Mouse (Mus musculus): ENCODE data around the gene Ankfy1. TPM values are rescaled to one million over a fixed set of nuclear protein-coding genes. Genes with fewer than 3 reads are reported as not detected.
"Not testable (repeated sequence)": the region's sequence is repeated elsewhere in the genome, so short reads cannot be mapped to it uniquely, and the experiment has no call there.

The Ankfy1 gene
- polyA plus RNA-seq, 1 experiment from 2014 or later = 24.6 TPM

DNA sequence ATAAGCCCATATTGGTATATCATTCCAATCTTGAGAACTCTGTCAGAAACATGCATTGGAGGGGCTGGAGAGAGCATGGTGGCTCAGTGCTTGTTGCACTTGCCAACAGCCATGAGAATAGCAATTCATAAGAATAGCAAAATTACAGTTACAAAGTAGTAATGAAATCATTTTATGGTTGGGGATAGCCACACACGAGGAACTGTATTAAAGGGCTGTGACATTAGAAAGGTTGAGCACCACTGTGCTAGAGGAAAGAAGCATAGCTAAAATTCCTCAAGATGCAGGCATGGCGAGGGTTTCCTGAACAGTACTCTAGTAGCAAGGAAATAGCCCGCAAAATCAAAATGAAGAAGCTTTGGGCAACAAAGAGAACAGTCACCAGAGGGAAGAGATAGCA lies 43.9 kb downstream of the Ankfy1 start:
- Histone ChIP-seq H3K4me1 (no peaks in the 10 kb centered on the region), H3K36me3 (peaks cover 80% of the 10 kb centered on the region), H3K27ac (replicated peaks) (no peak overlapping the region), H3K9me3 (replicated peaks) (no peaks in the 10 kb centered on the region), H3K4me3 (no peak overlapping the region), H3K27me3 (ENCODE audit: low read depth, poor library complexity, severe bottlenecking) (no peaks in the 10 kb centered on the region)
- no peak for DNase-seq (ENCODE audit: low spot score)
- 91% methylated on average over 3 of the region's 3 CpGs for WGBS

DNA sequence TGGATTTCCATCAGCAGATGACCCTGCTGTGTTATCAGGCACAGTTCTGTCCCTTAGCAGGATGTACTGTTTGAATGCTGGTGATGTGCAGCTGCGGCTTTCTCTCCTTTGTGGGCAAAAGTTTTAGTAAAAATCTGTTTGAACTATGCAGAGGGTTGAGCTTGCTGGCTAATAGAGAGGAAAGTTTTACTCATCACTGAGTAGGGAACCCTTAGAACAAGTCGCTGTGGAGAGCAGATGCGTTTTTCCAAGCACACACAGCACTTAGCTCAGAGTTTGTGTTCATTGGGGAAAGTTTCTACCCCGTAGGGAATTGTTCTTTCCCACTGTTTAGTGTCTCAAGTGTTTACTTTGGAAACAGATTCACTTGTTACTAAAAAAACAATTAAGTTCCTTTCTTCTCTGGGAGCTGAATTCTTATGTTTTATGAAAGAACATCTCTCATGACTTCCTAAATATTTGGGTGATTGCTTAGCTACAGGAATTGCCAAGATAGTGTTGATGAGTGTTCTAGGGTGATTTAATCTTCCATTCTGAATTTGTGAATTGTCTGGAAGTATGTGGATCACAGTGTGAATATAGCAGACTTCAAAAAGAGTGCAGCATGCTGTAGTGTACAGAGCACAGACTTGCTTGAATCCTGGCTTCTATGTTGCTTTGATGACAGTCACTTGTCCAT lies 45.2 kb downstream of the Ankfy1 start:
- no peak for DNase-seq (ENCODE audit: low spot score)
- peaks cover 80% of the 10 kb centered on the region for H3K36me3 ChIP-seq
- no peaks in the 10 kb centered on the region for H3K27me3 ChIP-seq (ENCODE audit: low read depth, poor library complexity, severe bottlenecking)

DNA sequence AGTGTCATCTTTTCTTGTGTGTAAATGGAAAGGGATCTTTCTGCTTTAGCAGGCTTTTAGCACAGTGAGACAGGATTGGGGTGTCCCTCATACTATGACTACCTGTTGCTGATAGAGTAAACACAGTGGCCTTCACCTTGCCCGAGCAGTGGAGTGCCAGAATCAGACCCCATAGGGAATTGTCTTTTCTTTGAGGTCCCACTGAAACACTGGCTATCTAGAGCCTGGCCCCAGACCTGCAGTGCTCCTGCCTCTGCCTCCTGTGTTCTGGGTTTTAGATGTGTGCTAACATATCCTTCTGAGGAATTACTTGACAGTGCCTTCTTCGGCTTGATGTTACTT lies 45.7 kb downstream of the Ankfy1 start:
- Histone ChIP-seq H3K27ac (replicated peaks) (no peak overlapping the region), H3K27me3 (ENCODE audit: low read depth, poor library complexity, severe bottlenecking) (no peaks in the 10 kb centered on the region), H3K9me3 (replicated peaks) (no peaks in the 10 kb centered on the region), H3K4me3 (no peak overlapping the region), H3K36me3 (peaks cover 80% of the 10 kb centered on the region), H3K4me1 (no peaks in the 10 kb centered on the region)
- WGBS = 81% methylated on average over 2 of the region's 2 CpGs
- DNase-seq (ENCODE audit: low spot score) = no peak

More for the DNA sequence above, 45.2 kb downstream of the Ankfy1 start:
- H3K9me3 ChIP-seq (replicated peaks) = no peaks in the 10 kb centered on the region
- H3K4me1 ChIP-seq = no peaks in the 10 kb centered on the region
- no peak overlapping the region for H3K4me3 ChIP-seq
- H3K27ac ChIP-seq (replicated peaks) = no peak overlapping the region
- 82% methylated on average over 4 of the region's 4 CpGs for WGBS

DNA sequence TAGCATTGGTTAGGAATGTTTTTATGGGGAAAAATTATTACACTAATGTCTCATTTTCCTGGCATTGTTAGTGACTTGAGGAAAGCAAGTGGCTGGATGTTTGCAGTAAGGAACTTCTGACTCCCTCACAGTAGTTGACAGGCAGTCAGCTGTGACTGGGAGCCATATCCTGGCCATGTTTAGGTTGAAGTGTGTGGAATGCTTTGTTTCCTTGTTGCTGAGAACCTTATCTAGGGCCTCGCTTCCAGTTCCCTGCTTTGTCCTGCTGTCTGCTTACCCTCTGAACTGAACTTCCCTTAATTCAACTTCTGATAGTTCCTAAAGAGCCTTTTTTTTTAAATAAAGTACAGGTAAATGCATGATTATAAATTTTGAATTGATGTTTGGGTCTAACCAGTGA lies 46.5 kb downstream of the Ankfy1 start:
- no peak for DNase-seq (ENCODE audit: low spot score)
- Histone ChIP-seq H3K4me1 (no peaks in the 10 kb centered on the region), H3K4me3 (no peak overlapping the region), H3K27me3 (ENCODE audit: low read depth, poor library complexity, severe bottlenecking) (no peaks in the 10 kb centered on the region), H3K36me3 (peaks cover 80% of the 10 kb centered on the region), H3K27ac (replicated peaks) (no peak overlapping the region), H3K9me3 (replicated peaks) (no peaks in the 10 kb centered on the region)
- WGBS = 61% methylated on average over 1 of the region's 1 CpGs

DNA sequence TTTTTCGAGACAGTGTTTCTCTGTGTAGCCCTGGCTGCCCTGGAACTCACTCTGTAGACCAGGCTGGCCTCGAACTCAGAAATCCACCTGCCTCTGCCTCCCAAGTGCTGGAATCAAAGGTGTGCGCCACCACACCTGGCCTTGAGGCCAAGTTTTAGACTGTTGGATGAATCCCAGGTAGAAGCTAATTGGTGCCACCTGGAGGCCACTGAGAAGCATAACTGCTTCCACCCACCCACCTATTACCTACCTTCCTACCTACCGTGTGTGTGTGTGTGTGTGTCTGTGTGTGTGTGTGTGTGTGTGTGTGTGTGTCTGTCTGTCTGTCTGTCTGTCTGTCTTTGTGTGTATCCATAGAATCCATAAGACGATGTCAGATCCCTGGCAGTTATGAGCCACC lies 47.7 kb downstream of the Ankfy1 start:
- H3K27ac ChIP-seq (replicated peaks); H3K9me3 ChIP-seq (replicated peaks); DNase-seq (ENCODE audit: low spot score); H3K27me3 ChIP-seq (ENCODE audit: low read depth, poor library complexity, severe bottlenecking); H3K4me3 ChIP-seq; H3K4me1 ChIP-seq: not testable (repeated sequence)
- 95% methylated on average over 5 of the region's 5 CpGs for WGBS
- H3K36me3 ChIP-seq = peaks cover 78% of the 10 kb centered on the region

DNA sequence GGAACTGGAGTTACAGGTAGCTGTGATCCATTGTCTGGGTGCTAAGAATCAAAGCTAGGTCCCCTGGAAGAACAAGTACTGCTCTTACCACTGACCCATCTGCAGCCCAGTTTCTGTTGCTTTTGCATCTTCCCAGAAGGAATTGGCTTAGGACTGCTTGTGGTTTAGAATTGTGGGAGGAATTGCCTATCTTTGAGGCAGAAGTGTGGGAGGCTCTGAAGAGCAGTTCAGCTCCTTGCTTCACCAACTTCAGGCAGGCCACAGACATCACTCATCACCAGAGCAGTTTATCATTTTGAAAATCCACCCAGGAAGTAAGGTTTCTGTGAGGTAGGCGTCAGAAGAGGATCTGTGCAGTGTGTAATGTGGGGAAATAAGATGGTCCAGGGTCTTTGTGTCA lies 49.2 kb downstream of the Ankfy1 start:
- Histone ChIP-seq H3K27ac (replicated peaks) (no peak overlapping the region), H3K4me1 (no peaks in the 10 kb centered on the region), H3K36me3 (peaks cover 77% of the 10 kb centered on the region), H3K9me3 (replicated peaks) (no peaks in the 10 kb centered on the region), H3K4me3 (no peak overlapping the region), H3K27me3 (ENCODE audit: low read depth, poor library complexity, severe bottlenecking) (no peaks in the 10 kb centered on the region)
- no peak for DNase-seq (ENCODE audit: low spot score)
- WGBS = 83% methylated on average over 1 of the region's 1 CpGs

DNA sequence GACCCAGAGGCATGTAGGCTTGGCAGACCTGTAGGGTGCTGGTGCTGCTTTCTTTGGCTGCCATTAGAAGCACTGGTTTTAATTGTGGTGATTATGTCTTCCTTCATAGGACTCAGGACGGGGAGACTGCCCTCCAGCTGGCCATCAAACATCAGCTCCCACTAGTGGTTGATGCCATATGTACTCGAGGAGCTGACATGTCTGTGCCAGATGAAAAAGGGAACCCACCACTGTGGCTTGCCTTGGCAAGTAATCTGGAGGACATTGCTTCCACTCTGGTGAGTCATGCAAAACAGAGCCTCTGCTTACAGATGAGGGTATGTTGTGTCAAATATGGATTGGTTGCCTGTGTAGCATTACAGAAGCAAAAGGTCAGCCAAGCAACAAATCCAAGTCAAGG lies 62.1 kb downstream of the Ankfy1 start:
- no peak for DNase-seq (ENCODE audit: low spot score)
- Histone ChIP-seq H3K27me3 (ENCODE audit: low read depth, poor library complexity, severe bottlenecking) (no peaks in the 10 kb centered on the region), H3K27ac (replicated peaks) (no peak overlapping the region), H3K9me3 (replicated peaks) (no peaks in the 10 kb centered on the region), H3K36me3 (peaks cover 99% of the 10 kb centered on the region), H3K4me1 (no peaks in the 10 kb centered on the region), H3K4me3 (no peak overlapping the region)
- WGBS = 58% methylated on average over 2 of the region's 2 CpGs

DNA sequence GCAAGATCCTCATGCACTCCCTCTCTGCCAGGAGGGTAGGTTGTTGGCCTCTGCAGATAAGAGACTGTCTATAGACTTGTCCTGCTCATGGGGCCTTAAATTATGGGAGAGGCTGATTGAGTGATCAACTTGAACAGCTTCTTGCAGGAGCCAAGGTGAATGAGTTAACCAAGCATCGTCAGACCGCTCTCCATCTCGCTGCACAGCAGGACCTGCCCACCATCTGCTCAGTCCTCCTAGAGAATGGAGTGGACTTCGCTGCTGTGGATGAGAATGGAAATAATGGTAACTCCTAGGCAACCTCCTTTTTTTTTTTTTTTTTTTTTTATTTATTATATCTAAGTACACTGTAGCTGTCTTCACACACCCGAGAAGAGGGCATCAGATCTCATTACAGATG lies 68.5 kb downstream of the Ankfy1 start:
- no peaks in the 10 kb centered on the region for H3K27me3 ChIP-seq (ENCODE audit: low read depth, poor library complexity, severe bottlenecking)
- H3K4me1 ChIP-seq = no peaks in the 10 kb centered on the region
- no peak overlapping the region for H3K27ac ChIP-seq (replicated peaks)
- peaks cover 98% of the 10 kb centered on the region for H3K36me3 ChIP-seq
- H3K4me3 ChIP-seq = no peak overlapping the region
- DNase-seq (ENCODE audit: low spot score) = no peak
- WGBS = 94% methylated on average over 5 of the region's 5 CpGs
- no peaks in the 10 kb centered on the region for H3K9me3 ChIP-seq (replicated peaks)

DNA sequence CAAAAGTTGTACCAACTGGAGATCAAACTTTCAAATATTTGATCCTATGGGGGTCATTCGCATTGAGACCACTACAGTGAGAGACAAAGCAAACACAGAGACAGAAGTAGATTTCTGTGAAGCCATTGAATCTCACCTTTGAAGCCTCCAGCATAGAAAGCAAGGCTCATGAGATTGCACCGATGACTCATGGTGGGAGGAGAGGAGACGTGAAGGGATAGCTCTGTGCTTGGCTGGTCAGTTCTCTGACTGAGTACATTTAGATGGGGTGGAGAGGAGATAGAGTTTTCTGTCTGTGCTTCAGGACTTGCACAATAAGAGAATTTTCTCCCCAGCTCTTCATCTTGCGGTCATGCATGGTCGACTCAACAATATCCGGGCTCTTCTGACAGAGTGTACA lies 69.8 kb downstream of the Ankfy1 start:
- 94% methylated on average over 6 of the region's 6 CpGs for WGBS
- H3K27ac ChIP-seq (replicated peaks) = no peak overlapping the region
- H3K27me3 ChIP-seq (ENCODE audit: low read depth, poor library complexity, severe bottlenecking) = no peaks in the 10 kb centered on the region
- DNase-seq (ENCODE audit: low spot score) = no peak
- H3K36me3 ChIP-seq = peaks cover 98% of the 10 kb centered on the region
- no peaks in the 10 kb centered on the region for H3K4me1 ChIP-seq
- no peaks in the 10 kb centered on the region for H3K9me3 ChIP-seq (replicated peaks)
- H3K4me3 ChIP-seq = no peak overlapping the region

DNA sequence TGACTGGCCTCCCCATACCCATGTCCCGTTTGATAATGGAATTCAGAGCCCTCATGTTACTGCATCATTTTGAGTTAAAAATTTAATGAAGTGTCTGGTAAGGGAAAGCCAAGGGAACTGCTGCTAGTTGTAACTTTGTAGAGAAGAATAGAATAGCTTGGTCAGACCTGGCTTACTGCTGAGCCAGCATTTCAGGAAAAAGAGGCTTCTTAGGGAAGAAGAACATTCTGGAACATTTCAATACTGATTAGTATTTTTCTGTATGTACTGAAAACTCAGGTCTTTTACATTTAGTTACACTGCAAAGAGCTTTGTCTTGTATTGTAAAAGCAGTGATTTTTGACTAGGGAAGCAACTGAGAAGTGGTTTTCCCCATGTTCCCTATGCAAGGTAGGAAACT lies 71.0 kb downstream of the Ankfy1 start:
- DNase-seq (ENCODE audit: low spot score) = no peak
- 90% methylated on average over 1 of the region's 1 CpGs for WGBS
- Histone ChIP-seq H3K36me3 (peaks cover 91% of the 10 kb centered on the region), H3K27me3 (ENCODE audit: low read depth, poor library complexity, severe bottlenecking) (no peaks in the 10 kb centered on the region), H3K27ac (replicated peaks) (no peak overlapping the region), H3K9me3 (replicated peaks) (no peaks in the 10 kb centered on the region), H3K4me3 (no peak overlapping the region), H3K4me1 (no peaks in the 10 kb centered on the region)

DNA sequence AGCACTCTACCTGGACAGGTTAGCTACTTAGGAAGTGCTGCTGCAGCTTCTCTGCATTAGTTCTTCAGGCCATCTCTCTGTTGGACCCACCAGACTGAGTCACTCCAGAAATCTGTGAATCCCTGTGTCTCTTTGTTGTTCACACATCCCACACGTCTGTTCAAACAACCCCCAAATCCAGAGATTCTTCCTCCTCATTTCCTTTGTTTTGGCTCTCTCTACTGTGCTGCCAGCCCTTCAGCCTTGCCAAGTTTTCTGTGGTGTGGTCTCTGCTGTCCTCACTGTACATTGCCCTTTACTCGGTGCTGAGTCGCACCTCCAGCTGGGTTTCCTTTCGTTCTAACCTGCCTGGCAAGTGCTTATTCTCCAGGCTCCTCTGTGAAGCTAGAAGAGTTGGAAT lies 74.5 kb downstream of the Ankfy1 start:
- Histone ChIP-seq H3K4me1 (no peaks in the 10 kb centered on the region), H3K4me3 (no peak overlapping the region), H3K27ac (replicated peaks) (no peak overlapping the region), H3K36me3 (peaks cover 85% of the 10 kb centered on the region), H3K9me3 (replicated peaks) (no peaks in the 10 kb centered on the region), H3K27me3 (ENCODE audit: low read depth, poor library complexity, severe bottlenecking) (no peaks in the 10 kb centered on the region)
- DNase-seq (ENCODE audit: low spot score) = no peak
- 91% methylated on average over 4 of the region's 4 CpGs for WGBS

DNA sequence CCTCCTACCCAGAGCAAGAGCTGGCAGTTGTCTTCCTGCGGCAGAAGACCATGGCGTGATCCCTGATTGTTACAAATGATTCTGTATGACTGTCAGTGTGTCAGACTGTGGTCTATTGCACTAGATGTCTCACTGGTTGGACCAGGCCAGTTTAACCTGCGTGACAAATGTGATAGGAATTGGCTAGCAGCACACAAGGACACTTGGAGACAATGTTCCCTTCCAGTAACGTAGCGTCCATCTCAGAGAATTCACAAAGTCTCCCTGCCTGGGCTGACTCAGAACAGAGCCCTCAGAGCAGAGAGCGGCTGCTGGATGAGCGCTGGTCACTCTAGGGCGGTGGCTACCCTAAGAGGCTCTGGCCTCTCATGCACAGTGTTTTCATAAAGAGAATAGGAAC lies 77.9 kb downstream of the Ankfy1 start:
- DNase-seq (ENCODE audit: low spot score) = no peak
- Histone ChIP-seq H3K4me3 (no peak overlapping the region), H3K27me3 (ENCODE audit: low read depth, poor library complexity, severe bottlenecking) (no peaks in the 10 kb centered on the region), H3K9me3 (replicated peaks) (no peaks in the 10 kb centered on the region), H3K27ac (replicated peaks) (no peak overlapping the region), H3K4me1 (no peaks in the 10 kb centered on the region), H3K36me3 (peaks cover 64% of the 10 kb centered on the region)
- WGBS = 92% methylated on average over 8 of the region's 8 CpGs

DNA sequence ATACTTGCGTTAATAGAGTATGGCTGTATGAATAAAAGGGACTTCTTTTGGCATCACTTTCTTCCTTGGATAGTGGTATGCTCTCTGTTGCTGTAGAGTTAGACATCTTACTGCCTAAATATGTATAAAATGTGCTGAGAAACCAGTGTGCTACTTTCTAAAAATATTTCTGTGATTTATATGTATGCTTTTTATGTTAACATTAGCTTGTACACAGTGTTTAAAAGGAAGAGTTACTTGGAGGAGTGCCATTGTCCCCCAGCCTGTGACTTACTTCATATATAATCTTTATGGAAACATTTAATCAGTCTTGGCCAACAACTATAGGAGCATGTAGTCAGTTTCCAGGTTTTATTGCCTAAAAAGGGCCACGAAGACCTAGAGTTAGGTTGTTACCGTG lies 79.3 kb downstream of the Ankfy1 start:
- H3K4me3 ChIP-seq = no peak overlapping the region
- peaks cover 4% of the 10 kb centered on the region; the same call in 1 of the 2 replicates for H3K4me1 ChIP-seq
- H3K9me3 ChIP-seq (replicated peaks) = no peaks in the 10 kb centered on the region
- no peaks in the 10 kb centered on the region for H3K27me3 ChIP-seq (ENCODE audit: low read depth, poor library complexity, severe bottlenecking)
- H3K27ac ChIP-seq (replicated peaks) = no peak overlapping the region
- WGBS = 95% methylated on average over 3 of the region's 3 CpGs
- H3K36me3 ChIP-seq = peaks cover 51% of the 10 kb centered on the region
- no peak for DNase-seq (ENCODE audit: low spot score)

DNA sequence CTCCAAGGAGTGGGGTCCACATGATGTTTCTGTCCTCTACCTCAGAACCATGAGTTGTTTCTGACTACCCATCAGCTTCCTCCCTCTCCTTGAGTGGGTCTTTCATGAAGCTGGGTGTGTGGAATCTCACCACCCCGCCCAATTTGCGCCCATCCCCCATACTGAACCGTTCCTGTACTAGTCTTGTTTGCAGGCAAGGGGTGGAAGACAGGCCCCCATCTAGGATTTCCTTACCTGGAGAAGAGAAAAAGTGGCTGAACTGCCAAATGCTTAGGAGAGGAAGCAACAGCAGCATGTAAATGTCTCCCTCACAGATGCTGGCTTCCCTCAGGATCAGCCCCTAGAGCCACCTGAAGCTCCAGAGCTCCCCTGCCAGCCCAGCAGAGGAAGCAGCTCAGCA lies 80.5 kb downstream of the Ankfy1 start:
- no peak overlapping the region for H3K4me3 ChIP-seq
- no peaks in the 10 kb centered on the region for H3K9me3 ChIP-seq (replicated peaks)
- H3K27ac ChIP-seq (replicated peaks) = no peak overlapping the region
- H3K27me3 ChIP-seq (ENCODE audit: low read depth, poor library complexity, severe bottlenecking) = no peaks in the 10 kb centered on the region
- peaks cover 43% of the 10 kb centered on the region for H3K36me3 ChIP-seq
- whole genome bisulfite sequencing = 93% methylated on average over 3 of the region's 3 CpGs
- DNase-seq (ENCODE audit: low spot score) = no peak
- H3K4me1 ChIP-seq = peaks cover 4% of the 10 kb centered on the region; the same call in 1 of the 2 replicates
